Mouse (Mus musculus): ENCODE data around the gene Rsad1.

Rsad1 gene

DNA sequence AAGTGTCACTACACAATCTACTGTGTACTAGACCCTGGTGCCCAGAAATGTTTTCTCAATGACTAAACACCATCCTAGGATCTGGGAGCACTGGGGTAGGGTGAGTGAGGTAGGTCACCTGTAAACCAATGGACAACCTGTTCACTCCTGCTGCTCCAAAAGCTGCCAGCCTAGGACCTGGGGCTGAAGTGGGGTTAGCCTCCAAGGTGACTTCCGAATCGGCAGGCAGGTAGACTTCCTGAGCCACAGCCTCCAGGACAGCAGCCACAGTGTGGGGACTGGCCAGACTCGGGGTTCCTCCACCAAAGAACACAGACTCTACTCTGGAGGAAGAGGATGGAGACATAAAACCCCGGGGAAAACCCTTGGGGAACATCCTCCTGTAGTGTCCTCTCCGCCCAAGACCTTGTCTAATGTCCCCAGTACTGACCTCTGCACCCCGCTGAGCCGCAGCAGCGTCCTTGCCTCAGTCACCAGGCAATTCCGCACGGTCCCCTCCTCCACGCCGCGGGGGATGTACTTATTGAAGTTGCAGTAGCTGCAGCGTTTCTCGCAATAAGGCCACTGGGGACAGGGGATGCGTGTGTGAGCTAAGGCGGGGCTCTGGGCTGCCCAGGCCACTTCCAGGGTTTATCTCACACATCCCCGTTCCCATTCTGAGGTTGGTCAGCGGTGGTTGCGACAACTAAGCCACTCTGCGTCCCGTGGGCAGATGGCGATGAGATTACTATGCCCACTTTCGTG is 842 bp downstream of the Rsad1 start:
- in situ Hi-C loops (cut with MboI; ENCODE audit: low sequenced_read_pairs): no loop called here

DNA sequence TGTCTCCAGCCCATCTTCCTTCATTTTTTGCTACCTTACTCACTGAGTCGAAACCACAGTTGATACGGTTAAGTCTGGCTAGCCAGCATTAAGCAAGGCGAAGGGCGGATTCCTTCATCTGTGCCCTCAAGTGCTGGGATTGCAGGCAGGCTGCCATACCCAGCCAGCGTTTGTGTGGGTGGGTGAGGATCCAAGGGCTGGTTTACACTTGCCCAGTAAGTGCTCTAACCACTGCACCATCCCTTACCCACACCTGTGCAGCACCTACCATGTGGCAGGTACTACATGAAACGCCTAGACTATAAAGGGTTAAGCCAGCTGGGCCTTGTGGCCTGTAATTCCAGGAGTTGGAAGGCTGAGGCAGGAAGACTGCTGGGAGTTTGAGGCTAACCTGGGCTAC is 1.8 kb downstream of the Rsad1 start:
- in situ Hi-C loops (cut with MboI; ENCODE audit: low sequenced_read_pairs): no loop called here

DNA sequence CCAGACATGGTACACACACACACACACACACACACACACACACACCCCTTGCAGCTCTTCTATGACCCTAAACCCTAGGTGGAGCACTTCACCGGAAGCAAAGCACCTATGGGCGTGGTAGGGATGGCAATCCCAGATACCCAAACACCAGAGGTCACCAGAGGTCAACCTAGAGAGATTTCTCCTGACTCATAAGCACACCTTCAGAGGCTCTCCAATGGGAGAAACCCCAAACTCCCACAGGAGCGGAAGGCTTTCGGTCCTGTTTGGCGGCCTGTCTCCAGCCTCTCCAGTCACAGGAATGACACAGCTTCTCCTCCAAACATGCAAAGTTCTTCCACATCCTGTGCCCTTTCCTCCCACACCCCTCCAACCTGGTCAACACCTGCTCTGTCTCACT is 2.7 kb downstream of the Rsad1 start:
- in situ Hi-C loops (cut with MboI; ENCODE audit: low sequenced_read_pairs): no loop called here

DNA sequence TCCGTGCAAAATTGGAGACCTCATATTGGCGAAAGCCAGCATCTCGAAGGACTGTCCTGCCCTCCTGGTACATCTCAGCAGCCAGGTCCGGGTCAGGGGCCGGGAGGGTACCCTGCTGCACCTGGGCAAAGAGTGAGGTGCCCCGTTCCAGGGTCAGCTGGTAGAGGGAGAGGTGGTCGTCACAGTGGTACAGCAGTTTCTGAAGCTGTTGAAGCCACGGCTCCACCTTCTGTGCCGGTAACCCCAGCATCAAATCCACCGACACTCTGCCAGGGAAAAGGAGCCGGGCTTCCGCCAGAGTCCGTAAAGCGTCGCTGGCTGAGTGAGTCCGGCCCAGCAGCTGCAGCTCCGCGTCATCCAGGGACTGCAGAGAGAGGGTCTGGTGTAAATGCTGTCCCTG is 4.6 kb downstream of the Rsad1 start:
- in situ Hi-C loops (cut with MboI; ENCODE audit: low sequenced_read_pairs): no loop called here

DNA sequence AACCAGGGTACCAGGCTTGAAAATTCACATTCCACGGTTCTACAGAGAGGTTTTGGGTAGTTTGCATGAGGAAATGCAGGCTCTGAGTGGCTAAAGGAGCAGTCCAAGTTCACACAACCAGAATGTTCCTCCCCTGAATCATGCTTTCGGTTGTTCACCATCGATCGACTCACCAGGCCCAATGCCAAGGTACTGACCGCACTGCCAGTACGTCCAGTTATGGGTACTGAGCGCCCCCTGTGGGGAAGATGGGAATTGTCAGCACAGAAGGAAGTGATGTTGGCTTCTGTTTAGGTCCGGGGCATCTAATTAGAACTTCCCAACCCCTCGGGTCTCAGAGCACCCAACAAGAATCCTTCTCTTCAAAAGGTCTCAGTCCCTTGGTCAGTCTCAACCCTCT is 5.1 kb downstream of the Rsad1 start:
- in situ Hi-C loops (cut with MboI; ENCODE audit: low sequenced_read_pairs): no loop called here

DNA sequence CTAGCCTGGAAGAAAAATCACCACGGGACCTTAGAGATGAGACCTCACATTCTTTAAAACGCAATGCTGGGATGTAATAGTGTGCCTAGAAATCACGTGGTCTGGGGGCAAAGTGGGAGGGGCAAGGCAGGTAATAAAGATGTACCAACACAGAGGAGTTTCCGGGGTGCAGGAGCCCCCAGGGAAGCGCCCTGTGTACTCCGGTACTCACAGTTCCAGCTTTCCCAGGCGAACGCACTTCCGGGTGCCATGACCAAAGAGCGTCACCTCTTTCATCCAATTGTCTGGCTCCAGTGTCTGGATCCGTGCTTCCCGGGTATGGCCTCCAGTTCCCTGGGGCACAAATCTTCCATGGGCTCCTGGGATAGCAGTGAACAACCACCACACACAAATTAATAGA is 5.7 kb downstream of the Rsad1 start:
- in situ Hi-C loops (cut with MboI; ENCODE audit: low sequenced_read_pairs): no loop called here

DNA sequence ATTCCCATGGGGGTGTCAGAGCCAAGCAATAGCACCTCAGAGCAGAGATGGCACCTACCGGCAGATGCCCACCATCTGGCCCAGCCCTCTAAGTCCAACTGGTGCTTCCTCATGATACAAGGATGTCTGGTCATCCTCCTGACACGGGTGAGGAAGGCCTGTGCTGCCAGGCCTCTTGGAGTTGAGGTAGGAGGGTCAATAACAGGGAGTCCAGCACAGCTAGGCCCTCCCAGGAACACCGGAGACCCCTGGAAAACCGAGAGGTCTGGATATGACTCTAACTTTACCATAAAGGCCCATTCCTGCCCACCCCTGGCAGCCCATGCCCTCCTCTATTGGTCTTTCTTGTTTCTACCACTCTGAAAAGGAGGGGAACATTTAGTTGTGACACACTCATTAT is 6.7 kb downstream of the Rsad1 start:
- in situ Hi-C loops (cut with MboI; ENCODE audit: low sequenced_read_pairs): no loop called here

DNA sequence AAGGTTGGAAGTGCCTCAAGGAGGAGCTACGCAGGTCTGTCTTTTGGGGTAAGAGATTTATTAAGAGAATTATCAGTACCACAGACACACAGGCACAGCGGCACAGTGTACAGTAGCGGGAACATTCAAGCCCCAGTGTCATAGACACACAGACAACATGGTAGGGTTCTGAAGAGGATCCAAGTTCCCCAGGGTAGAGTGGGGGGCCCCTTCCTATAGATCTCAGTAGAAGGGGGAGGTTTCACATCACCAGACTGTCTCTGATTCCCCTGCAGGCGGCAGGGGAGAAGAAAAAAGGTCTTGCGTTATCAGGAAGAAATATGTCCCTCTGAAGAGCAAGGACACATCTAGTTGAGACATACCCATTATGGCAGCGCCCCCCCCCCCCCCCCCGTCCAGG is 9.3 kb downstream of the Rsad1 start:
- in situ Hi-C loops (cut with MboI; ENCODE audit: low sequenced_read_pairs): no loop called here

DNA sequence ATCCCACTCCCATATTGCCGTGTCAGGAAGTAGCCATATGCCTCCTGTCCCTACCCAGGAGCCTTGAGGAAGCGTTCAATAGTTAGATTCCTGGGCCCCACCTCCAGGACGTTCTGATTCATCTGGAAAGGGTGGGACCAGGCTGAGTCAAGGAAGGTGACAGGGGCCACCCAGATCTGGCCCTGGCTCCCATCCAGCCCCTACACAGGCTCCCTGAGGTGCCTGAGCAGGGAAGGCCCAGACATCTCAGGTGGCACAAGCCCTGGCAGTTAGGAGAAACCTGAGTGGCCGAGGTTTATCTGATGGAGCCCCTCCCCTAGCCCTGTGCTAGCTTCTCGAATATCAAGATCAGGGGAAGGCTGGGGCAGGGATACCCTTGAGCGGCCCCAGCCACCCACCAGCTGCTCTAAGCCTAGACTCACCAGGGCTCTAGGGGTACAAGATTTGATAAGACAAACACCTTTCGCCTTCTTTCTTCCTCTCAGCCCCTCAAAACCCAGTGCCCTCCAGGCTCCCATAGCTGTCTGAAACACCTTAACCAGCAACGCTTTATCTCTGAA is 10.2 kb downstream of the Rsad1 start:
- in situ Hi-C loops (cut with MboI; ENCODE audit: low sequenced_read_pairs): no loop called here

DNA sequence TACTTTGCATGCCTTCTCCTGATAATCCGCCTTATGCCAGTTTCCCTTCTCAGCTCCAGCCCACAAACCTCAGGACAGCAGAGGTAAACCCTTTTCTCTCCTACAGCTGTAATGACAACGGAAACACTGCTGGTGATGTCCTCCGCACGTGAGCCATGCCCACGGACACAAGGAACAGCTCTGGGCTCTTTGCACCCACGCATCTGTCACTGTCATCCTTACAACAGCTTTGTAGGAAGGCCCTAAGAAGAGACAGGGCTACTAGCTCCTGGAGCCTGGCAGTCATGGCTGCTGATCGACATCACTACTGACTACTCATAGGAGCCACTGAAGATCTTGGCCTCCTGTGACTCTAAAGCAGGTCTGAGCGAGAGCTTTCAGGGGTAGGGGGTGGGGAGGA is 15.9 kb downstream of the Rsad1 start:
- in situ Hi-C loops (cut with MboI; ENCODE audit: low sequenced_read_pairs): no loop called here

DNA sequence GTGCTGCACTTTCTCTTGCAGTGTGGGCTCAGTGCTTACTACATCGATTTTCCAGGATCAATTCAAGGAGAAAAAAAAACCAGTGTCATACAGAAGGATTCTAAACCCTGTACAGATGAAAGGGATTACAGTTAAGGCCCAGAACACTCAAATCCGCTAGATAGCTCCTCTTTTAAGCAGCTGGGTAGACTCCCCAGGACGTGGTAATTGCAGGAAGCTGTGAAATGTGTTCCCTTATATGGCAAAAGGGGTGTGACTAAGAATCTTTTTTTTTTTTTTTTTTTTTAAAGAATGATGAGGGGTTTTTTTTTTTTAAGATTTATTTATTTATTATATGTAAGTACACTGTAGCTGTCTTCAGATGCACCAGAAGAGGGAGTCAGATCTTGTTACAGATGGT is 20.2 kb downstream of the Rsad1 start:
- in situ Hi-C loops (cut with MboI; ENCODE audit: low sequenced_read_pairs): no loop called here

DNA sequence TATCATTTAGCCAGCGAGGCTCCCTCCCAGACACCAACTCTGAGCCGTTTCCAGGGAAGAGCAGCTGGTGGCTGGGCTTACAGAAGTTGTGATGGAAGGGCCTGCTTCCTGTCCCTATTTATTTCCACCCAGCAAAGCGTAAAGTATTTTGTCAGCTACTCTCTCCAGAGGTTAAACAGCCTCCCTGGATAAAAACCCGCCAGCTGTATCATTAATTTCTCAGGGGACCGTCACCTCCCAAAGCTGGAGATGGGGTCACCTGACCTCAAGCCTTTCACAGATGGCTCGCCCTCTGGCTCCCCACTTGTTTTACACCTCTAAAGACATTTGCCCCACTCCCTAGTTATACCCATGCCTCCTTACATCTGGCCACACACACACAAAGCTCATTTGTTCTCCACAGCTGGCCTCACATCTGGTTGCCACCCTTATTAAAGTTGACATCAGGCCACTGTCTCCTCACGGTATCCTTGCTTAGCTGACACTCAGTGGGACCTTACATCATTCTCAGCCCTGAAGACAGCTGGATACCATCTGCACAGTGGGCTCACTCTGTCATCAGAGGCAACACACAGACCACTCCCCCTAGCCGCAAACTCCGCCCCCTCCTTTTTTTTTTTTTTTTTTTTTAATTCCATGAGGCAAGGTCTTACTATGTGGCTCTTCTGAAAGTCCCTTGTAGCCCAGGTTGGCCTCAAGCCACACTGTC is 22.7 kb downstream of the Rsad1 start:
- in situ Hi-C loops (cut with MboI; ENCODE audit: low sequenced_read_pairs): no loop called here

DNA sequence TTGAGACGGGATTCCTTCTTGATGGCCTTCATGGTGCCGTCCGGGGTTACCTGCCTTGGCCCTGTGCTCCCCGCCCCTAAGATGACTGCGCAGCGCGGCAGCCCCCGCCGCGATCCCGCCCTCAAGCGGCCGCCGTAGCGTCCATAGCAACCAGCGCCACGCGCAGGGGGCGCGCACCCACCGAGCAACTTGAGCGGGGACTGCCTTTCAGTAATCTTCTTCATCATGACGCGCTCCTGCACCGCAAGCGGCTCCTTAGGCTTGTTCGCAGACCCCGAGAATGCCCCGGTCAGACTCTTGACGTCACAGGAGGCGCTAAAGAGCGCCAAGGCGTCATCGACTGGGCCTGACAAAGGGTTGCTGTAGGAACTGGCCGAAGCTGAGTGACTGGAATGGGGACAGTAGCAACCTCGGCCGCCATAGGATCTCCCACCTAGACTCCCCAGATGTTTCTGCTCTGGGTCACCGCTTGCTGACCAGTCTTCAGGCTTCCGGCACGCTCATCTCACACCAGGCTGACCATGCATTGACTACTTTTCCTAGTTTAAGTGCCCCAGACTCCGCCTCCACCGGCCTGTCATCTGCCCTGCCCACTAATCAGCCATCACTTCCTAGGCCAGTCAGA is 27.7 kb downstream of the Rsad1 start, which contains the start of gene Mycbpap:
TSS of gene Mycbpap (minus strand) at position 524 of the 625 bp plus-strand sequence.
- in situ Hi-C loops (cut with MboI; ENCODE audit: low sequenced_read_pairs): no loop called here

DNA sequence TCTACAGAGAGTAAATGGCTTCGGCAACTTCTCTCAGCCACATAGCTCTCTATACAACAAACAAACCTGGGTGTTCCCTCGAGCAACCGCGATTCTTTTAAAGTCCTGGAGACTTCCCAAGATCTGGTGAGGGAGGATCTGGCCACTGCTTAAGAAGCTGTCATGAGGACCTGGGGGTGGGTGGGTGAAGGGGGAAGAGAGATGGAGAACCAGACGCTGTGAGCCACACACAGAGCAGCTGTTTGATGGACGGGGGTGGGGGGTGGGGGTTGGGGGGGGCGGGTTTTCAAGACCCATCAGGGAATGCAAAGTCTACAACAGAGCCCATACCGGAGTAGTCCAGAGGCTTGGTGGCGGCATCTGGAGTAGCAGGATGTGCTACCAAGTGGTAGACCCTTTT is 35.6 kb downstream of the Rsad1 start:
- in situ Hi-C loops (cut with MboI; ENCODE audit: low sequenced_read_pairs): no loop called here

DNA sequence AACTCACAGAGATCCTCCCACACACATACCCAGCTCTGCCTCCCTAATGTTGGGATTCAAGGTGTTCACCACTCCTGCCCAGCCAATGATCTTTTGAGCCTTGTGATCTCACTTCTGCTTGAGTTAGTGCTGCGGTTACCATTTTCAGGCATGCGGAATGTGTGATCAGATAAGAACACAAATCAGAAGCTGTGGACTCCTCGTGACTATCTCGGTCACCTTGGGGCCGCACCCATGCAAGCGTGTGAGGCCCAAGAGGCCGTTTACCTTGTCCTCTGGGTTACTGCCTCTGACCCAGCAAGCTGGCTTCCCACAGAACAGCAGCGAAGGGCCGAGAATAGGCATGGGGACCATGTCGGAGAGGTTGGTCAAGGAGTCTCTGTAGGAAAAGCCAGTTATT is 40.1 kb downstream of the Rsad1 start:
- in situ Hi-C loops (cut with MboI; ENCODE audit: low sequenced_read_pairs): no loop called here

DNA sequence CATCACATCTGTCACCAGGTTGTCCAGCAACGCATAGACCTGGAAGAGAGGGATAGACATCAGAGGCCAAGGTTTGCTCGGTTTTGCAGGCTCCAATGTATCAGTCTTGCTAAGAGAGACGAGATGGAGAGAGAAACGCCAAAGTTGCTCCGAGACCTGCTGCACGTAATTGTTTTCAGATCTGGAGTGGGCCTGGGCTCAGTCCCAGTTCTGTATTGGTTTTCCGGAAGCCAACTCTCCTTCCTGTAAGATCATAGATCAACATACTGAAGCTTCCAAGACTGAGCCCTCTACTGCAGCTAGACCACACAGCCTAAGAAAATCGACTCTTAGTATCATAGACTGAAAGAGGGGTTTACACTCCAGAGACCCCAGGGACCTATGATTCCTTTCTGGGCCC is 47.6 kb downstream of the Rsad1 start:
- in situ Hi-C loops (cut with MboI; ENCODE audit: low sequenced_read_pairs): no loop called here

DNA sequence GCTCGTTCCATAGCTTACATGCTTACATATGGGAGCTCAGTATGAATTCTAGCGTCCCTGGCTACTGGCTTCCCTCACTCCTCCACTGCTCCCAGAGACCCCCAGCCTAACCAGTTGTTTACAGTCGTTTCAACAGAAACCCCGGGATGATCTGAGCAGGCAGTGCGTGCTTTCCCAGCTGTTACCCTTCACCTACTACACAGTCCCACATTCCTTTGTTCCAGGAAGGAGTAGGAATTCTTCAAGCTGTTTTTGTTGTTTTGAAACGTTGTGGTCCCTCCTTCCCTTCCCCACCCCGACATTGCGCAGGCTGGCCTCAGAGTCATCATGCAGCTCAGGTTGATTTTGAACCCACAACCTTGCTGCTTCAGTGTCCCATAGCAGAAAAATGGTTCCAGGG is 48.7 kb downstream of the Rsad1 start:
- in situ Hi-C loops (cut with MboI; ENCODE audit: low sequenced_read_pairs): no loop called here

DNA sequence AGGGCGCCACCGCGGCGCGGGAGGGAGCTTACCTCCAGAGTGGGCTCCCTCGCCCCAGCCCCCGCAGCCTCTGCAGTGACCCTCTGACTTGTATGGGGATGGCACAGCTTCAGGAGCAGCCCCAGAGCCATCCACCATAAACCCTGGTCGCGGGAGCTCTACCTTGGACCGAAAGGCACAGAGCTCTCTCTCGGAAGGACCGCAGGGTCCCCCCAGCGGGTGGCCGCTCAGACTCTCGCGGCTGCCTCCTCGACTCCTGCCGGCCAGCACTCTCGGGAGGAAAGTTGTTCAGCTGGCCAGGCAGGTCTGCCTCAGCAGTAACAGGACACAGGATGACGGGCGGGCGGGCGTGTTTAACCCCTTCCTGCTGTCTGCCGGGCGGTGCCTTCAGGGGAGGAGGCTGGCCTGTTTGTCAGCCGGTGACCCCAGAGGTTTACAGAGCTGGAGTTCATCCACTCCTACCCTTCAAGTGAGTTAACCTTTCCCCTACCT is 49.3 kb downstream of the Rsad1 start, which contains the start of gene Epn3:
TSS of gene Epn3 (minus strand) at position 314 of the 492 bp plus-strand sequence.
- in situ Hi-C loops (cut with MboI; ENCODE audit: low sequenced_read_pairs): no loop called here

DNA sequence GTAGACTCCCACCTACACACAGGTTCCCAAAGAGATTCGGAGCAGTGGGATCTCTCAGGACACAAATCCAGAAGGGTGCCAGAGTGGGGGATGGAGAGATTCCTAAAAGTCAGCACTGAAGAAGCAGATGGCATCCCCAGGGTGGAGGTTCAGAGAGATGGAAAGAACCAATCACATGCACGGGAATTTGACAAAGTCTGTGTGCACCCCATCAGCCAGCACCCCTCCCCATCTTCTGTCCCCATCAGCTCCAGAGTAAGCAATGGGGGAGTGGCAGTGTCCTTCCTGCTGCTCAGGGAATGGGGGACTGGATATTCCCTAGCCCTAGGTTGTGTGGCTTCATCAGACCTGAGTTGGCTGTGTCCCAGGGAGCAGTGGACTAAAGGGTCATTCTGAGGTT is 50.0 kb downstream of the Rsad1 start:
- in situ Hi-C loops (cut with MboI; ENCODE audit: low sequenced_read_pairs): no loop called here

DNA sequence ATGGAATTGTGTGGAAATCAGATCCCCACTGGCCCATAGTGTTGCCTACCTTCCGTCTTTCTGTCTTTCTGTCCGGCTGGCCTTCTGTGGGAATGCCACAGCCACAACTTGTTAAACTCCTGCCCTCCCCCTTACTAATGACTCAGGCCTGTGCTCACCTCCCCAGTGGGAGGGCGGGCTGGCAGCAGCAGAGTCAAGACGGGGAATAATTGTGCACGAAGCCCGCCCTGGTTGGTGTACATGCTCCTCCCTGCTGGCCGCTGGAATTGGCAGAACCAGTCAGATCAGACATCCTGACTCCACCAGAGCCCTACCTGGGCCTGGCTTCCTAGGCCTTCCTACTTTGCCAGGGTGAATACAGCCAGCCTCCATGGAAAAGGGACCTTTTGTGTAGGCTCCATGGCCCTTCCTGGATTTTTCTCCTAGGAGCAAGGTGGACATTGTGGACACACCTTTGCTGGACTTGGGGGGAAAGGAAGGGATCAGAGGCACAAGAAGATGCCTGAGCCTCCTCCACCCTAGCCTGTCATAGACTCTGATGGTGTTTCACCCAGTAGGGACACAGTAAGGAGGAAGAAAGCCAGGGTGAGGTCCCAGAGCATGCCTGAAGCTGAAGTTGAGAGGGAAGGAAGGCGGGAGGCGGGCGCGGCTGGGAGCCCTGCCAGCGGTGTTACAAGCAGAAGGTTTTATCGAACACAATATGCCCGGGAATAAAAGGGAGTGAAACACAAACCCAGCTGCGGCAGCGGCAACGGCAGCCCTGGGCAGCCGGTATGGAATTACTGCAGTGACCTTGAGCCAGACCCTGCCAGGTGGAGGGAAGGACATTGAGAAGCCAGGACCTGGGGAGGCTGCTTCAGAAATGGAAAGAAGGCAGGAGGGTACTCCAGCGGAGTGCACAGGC is 50.7 kb downstream of the Rsad1 start:
- in situ Hi-C loops (cut with MboI; ENCODE audit: low sequenced_read_pairs): no loop called here

DNA sequence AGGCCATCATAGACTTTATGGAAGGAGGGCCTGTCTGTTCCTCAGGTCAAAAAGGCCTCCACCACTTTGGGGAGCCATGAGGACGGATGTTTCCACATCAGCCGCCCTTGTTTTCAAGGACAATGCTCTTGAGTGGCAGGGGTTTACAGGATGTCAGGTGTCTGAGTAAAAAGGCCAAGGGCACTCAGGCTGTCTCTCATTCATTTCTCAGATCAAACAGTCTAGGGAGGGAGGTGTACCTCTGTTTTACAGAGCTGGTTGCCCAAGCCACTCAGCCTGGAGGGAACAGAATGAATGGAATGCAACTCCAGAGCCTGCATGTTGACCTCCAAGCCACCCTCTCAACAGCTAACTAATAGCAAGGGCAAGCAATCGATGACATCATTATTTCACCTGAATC is 53.6 kb downstream of the Rsad1 start:
- in situ Hi-C loops (cut with MboI; ENCODE audit: low sequenced_read_pairs): no loop called here
